Mouse (Mus musculus) 3134 (cell line): ENCODE data around the gene Cd300lg.

Experiments
- DNase-seq: peaks from one replicate; pipeline ENCODE4 v3.0.0-alpha.2; 2011; ENCODE audit warnings: low spot score; ENCODE audit not compliant: insufficient read length; ENCODE audit errors: extremely low read depth

Cd300lg gene

DNA sequence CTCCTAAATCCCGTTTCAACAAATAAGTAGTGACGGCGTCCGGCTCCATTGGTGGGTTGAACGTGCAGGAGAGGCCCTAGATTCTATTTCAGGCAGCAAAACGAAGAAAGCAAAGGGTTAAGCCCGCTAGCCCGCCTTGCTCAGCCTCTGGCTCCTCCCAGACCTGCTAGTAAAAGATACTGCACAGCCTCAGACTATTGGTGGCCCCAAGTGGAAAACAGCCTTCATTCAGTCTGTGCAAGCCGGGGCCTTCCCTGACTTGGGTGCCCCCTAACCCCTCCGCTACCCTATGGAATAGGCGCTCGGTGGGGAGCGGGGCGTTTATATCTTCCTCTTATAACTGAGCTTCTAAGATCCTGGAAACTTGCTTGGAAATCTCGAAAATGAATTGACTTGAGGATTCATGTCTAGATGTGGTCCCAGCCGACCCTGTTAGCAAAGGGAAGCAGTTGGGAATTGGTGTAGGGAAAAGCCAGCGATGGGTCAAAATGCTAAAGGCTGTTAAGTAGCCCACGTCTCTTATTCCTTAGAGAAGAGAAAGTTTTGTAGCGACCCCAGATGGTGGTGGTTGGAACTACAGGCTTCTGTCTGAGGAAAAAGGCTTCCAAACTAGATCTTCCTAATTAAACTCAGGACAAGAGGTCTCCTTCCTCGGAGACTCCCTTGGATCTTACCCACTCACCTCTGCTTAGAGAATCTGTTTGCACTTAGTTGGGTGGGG lies 47.9 kb downstream of the Cd300lg start:
- DNase-seq, result peak; percentile 69

DNA sequence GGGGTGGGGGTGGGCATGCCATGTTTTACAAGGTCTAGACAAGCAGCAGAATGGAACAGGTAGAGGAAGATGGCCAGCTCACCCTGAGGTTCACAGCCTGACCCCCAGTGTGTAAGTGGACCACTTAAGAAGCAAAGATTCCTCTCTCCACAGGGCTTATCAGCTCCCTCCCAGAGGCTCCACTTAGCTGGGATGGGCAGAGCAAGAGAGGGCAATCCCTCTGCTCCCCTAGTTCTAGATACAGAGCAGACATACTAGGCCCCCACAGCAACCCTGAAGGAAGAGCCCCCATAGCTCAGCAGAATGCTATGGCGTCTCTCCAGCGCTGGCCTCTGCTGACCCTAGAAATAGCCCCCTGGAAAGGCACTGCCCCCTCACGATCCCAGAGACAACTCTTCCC lies 54.4 kb downstream of the Cd300lg start:
- DNase-seq, result no peak

- no peak for DNase-seq
Measured at GRCm38 (mm10) chr11:102096446-102096845, 55.1 kb downstream of the Cd300lg start.

- DNase-seq, result peak; percentile 60
Measured at GRCm38 (mm10) chr11:102096887-102097391, 55.6 kb downstream of the Cd300lg start.

- no peak for DNase-seq
Measured at GRCm38 (mm10) chr11:102101219-102101618, 59.9 kb downstream of the Cd300lg start, which contains the start of gene Ppy. TSS of gene Ppy (minus strand) at chr11:102101319.

DNA sequence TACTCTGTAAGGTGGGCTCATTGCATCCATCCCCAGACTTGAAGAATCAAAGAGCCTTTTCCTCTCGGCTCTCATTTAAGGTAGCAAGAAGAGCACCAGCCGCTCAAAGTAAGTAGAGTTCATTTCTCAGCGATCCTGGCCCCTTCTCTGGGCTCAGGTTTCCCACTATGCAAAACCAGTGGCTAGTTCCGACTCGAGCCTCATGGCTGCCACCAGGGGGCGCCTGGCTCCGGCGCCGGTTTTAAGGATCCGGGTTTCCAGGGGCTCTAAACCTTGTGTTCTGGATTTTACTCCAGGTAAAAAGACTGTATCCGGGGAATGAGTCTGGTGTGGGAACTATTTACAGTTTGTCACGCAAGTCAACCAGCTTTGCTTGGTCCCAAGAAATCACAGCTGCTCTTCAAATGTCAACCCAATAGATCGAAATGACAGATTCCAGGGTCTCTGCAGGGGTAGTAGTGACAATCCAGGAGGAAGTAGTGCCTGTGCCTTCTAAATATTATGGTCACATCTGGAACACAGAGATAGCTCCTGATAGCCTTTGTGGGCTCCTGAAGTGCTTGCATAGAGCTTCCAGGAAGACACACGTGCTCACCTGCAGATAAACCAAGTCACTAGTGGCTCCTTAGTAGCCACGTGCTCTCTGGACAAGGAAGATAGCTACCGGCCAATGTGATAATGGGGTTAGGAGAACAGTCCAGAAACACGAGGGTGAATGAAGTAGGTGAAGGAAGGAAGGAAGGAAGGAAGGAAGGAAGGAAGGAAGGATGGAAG lies 61.4 kb downstream of the Cd300lg start:
- DNase-seq, result peak; percentile 35
